Mouse (Mus musculus): ENCODE results near the gene Prl3b1. TPM values are rescaled to one million over a fixed set of nuclear protein-coding genes. Genes with fewer than 3 reads are reported as not detected.

The Prl3b1 gene
- total RNA-seq (2021) = not detected
- long read RNA-seq, experiment 1 = 0 reads
- long read RNA-seq, experiment 2 = 0 reads

GRCm38 (mm10) chr13:27241547-27241946, at the start of gene Prl3b1:
Gene Prl3b1 (plus strand): TSS chr13:27241847.
- no peak for DNase-seq
- intact Hi-C loops (cut with DNase I) = no loop called here

- DNase-seq = no peak
- intact Hi-C loops (cut with DNase I) = no loop called here
These were observed 45.3 kb upstream of the Prl3b1 start, which contains the start of gene Prl3c1 for GRCm38 (mm10) chr13:27196359-27196758. Gene Prl3c1 (plus strand): TSS chr13:27196659.

DNA sequence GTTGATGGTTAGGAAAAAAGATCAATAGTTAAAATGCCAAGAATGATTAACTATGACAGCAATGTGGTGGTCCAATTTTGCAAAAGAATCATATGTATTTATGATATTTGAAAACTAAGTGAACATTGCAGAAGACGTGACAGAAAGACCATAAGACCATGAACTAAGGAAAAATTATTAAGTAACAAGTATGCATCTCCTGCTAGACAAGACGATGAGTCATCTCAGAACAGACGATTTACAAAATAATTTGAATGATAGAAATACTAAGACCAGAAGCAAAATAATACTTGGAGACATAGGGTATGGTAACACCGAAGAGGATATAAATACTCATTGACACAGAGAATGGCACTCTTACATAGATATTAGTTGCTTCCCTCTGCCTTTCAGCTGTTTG, 17.5 kb downstream of the Prl3b1 start, which contains the start of gene Prl3a1:
Prl3a1 (plus strand) TSS at position 301 of the 400 bp plus-strand sequence.
- DNase-seq = no peak
- intact Hi-C loops (cut with DNase I) = no loop called here

Other genes starting within 250 kb of the Prl3b1 start
- gene Prl, start 184.3 kb upstream of the Prl3b1 start, total RNA-seq (2021) = not detected
- not detected for gene Prl3d1, start 147.7 kb upstream of the Prl3b1 start, total RNA-seq (2021)
- gene Prl3d2, start 120.1 kb upstream of the Prl3b1 start, total RNA-seq (2021) = not detected
- gene Prl3d3, start 85.1 kb upstream of the Prl3b1 start, total RNA-seq (2021) = not detected
- gene Prl3c1, start 45.2 kb upstream of the Prl3b1 start, total RNA-seq (2021) = not detected
- gene Prl3a1, start 17.6 kb downstream of the Prl3b1 start, total RNA-seq (2021) = not detected
- not detected for gene Prl6a1, start 70.8 kb downstream of the Prl3b1 start, total RNA-seq (2021)
- gene Prl8a2, start 103.8 kb downstream of the Prl3b1 start, total RNA-seq (2021) = not detected
- not detected for gene Prl2b1, start 149.0 kb downstream of the Prl3b1 start, total RNA-seq (2021)
- gene Prl8a6, start 196.8 kb downstream of the Prl3b1 start, total RNA-seq (2021) = not detected

All from heart, postnatal 14 days (tissue).